Mouse (Mus musculus): Measurements from ENCODE around the gene Sdc4.

Sdc4 gene

GRCm38 (mm10) chr2:164443460-164444000 lies at the start of gene Sdc4:
TSS of gene Sdc4 (minus strand) at chr2:164443887.
- no peak for DNase-seq

- no peak for DNase-seq
Measured at GRCm38 (mm10) chr2:164487812-164488211, 44.1 kb upstream of the Sdc4 start.

GRCm38 (mm10) chr2:164487115-164487527 lies 43.4 kb upstream of the Sdc4 start:
- no peak for DNase-seq

GRCm38 (mm10) chr2:164486258-164487114 lies 42.8 kb upstream of the Sdc4 start:
- DNase-seq, result peak; percentile 74 to 78

- DNase-seq, result peak; percentile 60 to 76
Measured at GRCm38 (mm10) chr2:164485681-164486257, 42.1 kb upstream of the Sdc4 start, which contains the start of gene Dbndd2. TSS of gene Dbndd2 (plus strand) at chr2:164486106.

GRCm38 (mm10) chr2:164473624-164474023 lies 29.9 kb upstream of the Sdc4 start, which contains the start of gene Trp53tg5:
TSS of gene Trp53tg5 (minus strand) at chr2:164473724.
- DNase-seq, result no peak

- peak; percentile 38 to 77 for DNase-seq
Measured at GRCm38 (mm10) chr2:164470254-164470653, 26.6 kb upstream of the Sdc4 start.

- no peak for DNase-seq
Measured at GRCm38 (mm10) chr2:164466787-164467186, 23.1 kb upstream of the Sdc4 start.

GRCm38 (mm10) chr2:164465161-164465560 lies 21.5 kb upstream of the Sdc4 start:
- no peak for DNase-seq

- DNase-seq, result peak; percentile 96 to 98
Measured at GRCm38 (mm10) chr2:164460745-164461551, 17.3 kb upstream of the Sdc4 start, which contains the start of gene Gm20458. TSS of gene Gm20458 (plus strand) at chr2:164460967.

GRCm38 (mm10) chr2:164458535-164458934 lies 14.8 kb upstream of the Sdc4 start:
- DNase-seq, result no peak

- DNase-seq, result peak; percentile 59 to 64
Measured at GRCm38 (mm10) chr2:164457942-164458341, 14.3 kb upstream of the Sdc4 start.

GRCm38 (mm10) chr2:164456864-164457300 lies 13.2 kb upstream of the Sdc4 start, which contains the start of gene Sys1:
TSS of gene Sys1 (plus strand) at chr2:164456964.
- DNase-seq, result no peak

- no peak for DNase-seq
Measured at GRCm38 (mm10) chr2:164456413-164456812, 12.7 kb upstream of the Sdc4 start.

- DNase-seq, result peak in 1 of 2 experiments; percentile 59
Measured at GRCm38 (mm10) chr2:164455421-164456190, 11.9 kb upstream of the Sdc4 start.

GRCm38 (mm10) chr2:164454846-164455245 lies 11.2 kb upstream of the Sdc4 start:
- DNase-seq, result peak; percentile 77 to 84

GRCm38 (mm10) chr2:164453887-164454500 lies 10.3 kb upstream of the Sdc4 start:
- DNase-seq, result no peak

- no peak for DNase-seq
Measured at GRCm38 (mm10) chr2:164453047-164453757, 9.5 kb upstream of the Sdc4 start.

GRCm38 (mm10) chr2:164452000-164452676 lies 8.5 kb upstream of the Sdc4 start:
- DNase-seq, result peak; percentile 62 to 79
